Mouse (Mus musculus) midbrain, embryonic 10.5 days (tissue): ENCODE measurements around the gene Steap1. TPM values are rescaled to one million over a fixed set of nuclear protein-coding genes. Genes with fewer than 3 reads are reported as not detected.

Experiments used
- DNase-seq: peaks from one replicate; pipeline ENCODE4 v3.0.0-alpha.2; 2017; ENCODE audit warnings: low spot score
- H3K27ac ChIP-seq: fragments of 300-500 bp; sonication (generic); replicated peaks from 2 replicates; pipeline ENCODE4 v1.5.1; 2016; ENCODE audit warnings: mild to moderate bottlenecking
- H3K27me3 ChIP-seq: fragments of 300-500 bp; sonication (generic); 2 replicates; pipeline ENCODE4 v1.6.1; 2016; ENCODE audit warnings: low read depth, mild to moderate bottlenecking; ENCODE audit not compliant: poor library complexity, severe bottlenecking
- H3K36me3 ChIP-seq: fragments of 300-500 bp; sonication (generic); 2 replicates; pipeline ENCODE4 v1.6.1; 2016; ENCODE audit warnings: mild to moderate bottlenecking, moderate library complexity
- H3K4me1 ChIP-seq: fragments of 300-500 bp; sonication (generic); 2 replicates; pipeline ENCODE4 v1.6.1; 2016
- H3K4me3 ChIP-seq: fragments of 300-500 bp; sonication (generic); 2 replicates; pipeline ENCODE4 v1.5.1; 2016; ENCODE audit warnings: mild to moderate bottlenecking, moderate library complexity
- H3K9me3 ChIP-seq: fragments of 300-500 bp; sonication (generic); replicated peaks from 2 replicates; pipeline ENCODE4 v1.6.1; 2016; ENCODE audit warnings: mild to moderate bottlenecking
- WGBS: fragments of 180-500 bp; shearing (Covaris S2); methylation state at CpG from one replicate; pipeline ENCODE4 v1.1.7; 2016; 5-methylcytosine and 5-hydroxymethylcytosine counted together
- polyA plus RNA-seq: library from polyadenylated mRNA; unstranded; fragments of >200 nt; fragmentation: Nextera tagmentation; extraction: Ambion mirVana; gene quantifications from 2 replicates; pipeline ENCODE4 v1.2.1, GENCODE M21; 2016

Gene Steap1
- 5.0 and 7.8 TPM in 2 replicates for polyA plus RNA-seq

GRCm38 (mm10) chr5:5748866-5749682 lies at the start of gene Steap1:
TSS of gene Steap1 (minus strand) at chr5:5749326.
- Histone ChIP-seq H3K4me1 (0 out of 2 replicates have a peak, but pooled peaks cover 6% of the 10 kb centered on the region), H3K27me3 (peaks cover 12% of the 10 kb centered on the region), H3K9me3 (no peaks in the 10 kb centered on the region), H3K36me3 (no peaks in the 10 kb centered on the region), H3K27ac (peak within 1 kb of the TSS; percentile 80), H3K4me3 (peak within 1 kb of the TSS; percentile 75)
- WGBS = under 1% methylated on average over 75 of the region's 75 CpGs
- DNase-seq = peak; percentile 94

- Histone ChIP-seq H3K4me1 (no peaks in the 10 kb centered on the region), H3K27me3 (no peaks in the 10 kb centered on the region), H3K9me3 (no peaks in the 10 kb centered on the region), H3K4me3 (no peak overlapping the region), H3K36me3 (no peaks in the 10 kb centered on the region), H3K27ac (no peak overlapping the region)
- DNase-seq = no peak
- WGBS = 87% methylated on average over 2 of the region's 2 CpGs
Measured at GRCm38 (mm10) chr5:5787106-5787505, 38.0 kb upstream of the Steap1 start.

GRCm38 (mm10) chr5:5756392-5757019 lies 7.4 kb upstream of the Steap1 start:
- no peak overlapping the region for H3K4me3 ChIP-seq
- H3K27ac ChIP-seq = no peak overlapping the region
- DNase-seq = no peak
- H3K4me1 ChIP-seq = no peaks in the 10 kb centered on the region
- H3K36me3 ChIP-seq = no peaks in the 10 kb centered on the region
- no peaks in the 10 kb centered on the region for H3K9me3 ChIP-seq
- H3K27me3 ChIP-seq = no peaks in the 10 kb centered on the region
- WGBS = 75% methylated on average over 3 of the region's 3 CpGs

- 5% methylated on average over 9 of the region's 9 CpGs for WGBS
- Histone ChIP-seq H3K36me3 (no peaks in the 10 kb centered on the region), H3K27me3 (no peaks in the 10 kb centered on the region; the same call in 1 of the 2 replicates), H3K9me3 (no peaks in the 10 kb centered on the region), H3K4me1 (no peaks in the 10 kb centered on the region), H3K27ac (no peak overlapping the region), H3K4me3 (no peak overlapping the region)
- peak; percentile 64 for DNase-seq
Measured at GRCm38 (mm10) chr5:5755039-5755438, 5.9 kb upstream of the Steap1 start.

- Histone ChIP-seq H3K27ac (no peak overlapping the region), H3K27me3 (peaks cover 12% of the 10 kb centered on the region), H3K9me3 (no peaks in the 10 kb centered on the region), H3K4me1 (0 out of 2 replicates have a peak, but pooled peaks cover 6% of the 10 kb centered on the region), H3K36me3 (no peaks in the 10 kb centered on the region), H3K4me3 (peak overlapping the region; percentile 75)
- DNase-seq = peak; percentile 54
- 2% methylated on average over 13 of the region's 13 CpGs for WGBS
Measured at GRCm38 (mm10) chr5:5749772-5750222, 671 bp upstream of the Steap1 start.

GRCm38 (mm10) chr5:5734445-5734844 lies 14.7 kb downstream of the Steap1 start:
- WGBS = 98% methylated on average over 9 of the region's 9 CpGs
- no peaks in the 10 kb centered on the region for H3K36me3 ChIP-seq
- DNase-seq = no peak

GRCm38 (mm10) chr5:5732858-5733257 lies 16.3 kb downstream of the Steap1 start:
- H3K27me3 ChIP-seq = no peaks in the 10 kb centered on the region
- H3K9me3 ChIP-seq = no peaks in the 10 kb centered on the region
- H3K36me3 ChIP-seq = no peaks in the 10 kb centered on the region
- H3K4me3 ChIP-seq = no peak overlapping the region
- 83% methylated on average over 2 of the region's 2 CpGs for WGBS
- no peaks in the 10 kb centered on the region for H3K4me1 ChIP-seq
- H3K27ac ChIP-seq = no peak overlapping the region
- no peak for DNase-seq

More at GRCm38 (mm10) chr5:5734445-5734844, 14.7 kb downstream of the Steap1 start:
- H3K4me1 ChIP-seq = no peaks in the 10 kb centered on the region
- H3K9me3 ChIP-seq = no peaks in the 10 kb centered on the region
- no peak overlapping the region for H3K27ac ChIP-seq
- no peak overlapping the region for H3K4me3 ChIP-seq
- H3K27me3 ChIP-seq = no peaks in the 10 kb centered on the region

GRCm38 (mm10) chr5:5732208-5732607 lies 16.9 kb downstream of the Steap1 start:
- no peaks in the 10 kb centered on the region for H3K4me1 ChIP-seq
- WGBS = 92% methylated on average over 3 of the region's 3 CpGs
- no peak overlapping the region for H3K4me3 ChIP-seq
- no peaks in the 10 kb centered on the region for H3K27me3 ChIP-seq
- DNase-seq = no peak
- H3K9me3 ChIP-seq = no peaks in the 10 kb centered on the region
- H3K27ac ChIP-seq = no peak overlapping the region
- H3K36me3 ChIP-seq = no peaks in the 10 kb centered on the region

- H3K36me3 ChIP-seq = no peaks in the 10 kb centered on the region
- no peaks in the 10 kb centered on the region for H3K4me1 ChIP-seq
- H3K27ac ChIP-seq = no peak overlapping the region
- DNase-seq = no peak
- H3K9me3 ChIP-seq = no peaks in the 10 kb centered on the region
- 93% methylated on average over 4 of the region's 4 CpGs for WGBS
- H3K27me3 ChIP-seq = no peaks in the 10 kb centered on the region
- no peak overlapping the region for H3K4me3 ChIP-seq
Measured at GRCm38 (mm10) chr5:5729904-5730303, 19.2 kb downstream of the Steap1 start.

GRCm38 (mm10) chr5:5722217-5722616 lies 26.9 kb downstream of the Steap1 start:
- Histone ChIP-seq H3K27ac (no peak overlapping the region), H3K27me3 (no peaks in the 10 kb centered on the region), H3K4me1 (no peaks in the 10 kb centered on the region), H3K4me3 (no peak overlapping the region), H3K9me3 (no peaks in the 10 kb centered on the region), H3K36me3 (no peaks in the 10 kb centered on the region)
- no peak for DNase-seq
- 93% methylated on average over 7 of the region's 7 CpGs for WGBS

- DNase-seq = no peak
- WGBS = 81% methylated on average over 4 of the region's 4 CpGs
- peaks cover 14% of the 10 kb centered on the region for H3K4me1 ChIP-seq
Measured at GRCm38 (mm10) chr5:5711032-5711431, 38.1 kb downstream of the Steap1 start.

GRCm38 (mm10) chr5:5707341-5708278 lies 41.5 kb downstream of the Steap1 start:
- Histone ChIP-seq H3K27me3 (no peaks in the 10 kb centered on the region), H3K36me3 (no peaks in the 10 kb centered on the region), H3K4me3 (no peak overlapping the region), H3K4me1 (peaks cover 14% of the 10 kb centered on the region), H3K27ac (no peak overlapping the region), H3K9me3 (no peaks in the 10 kb centered on the region)
- no peak for DNase-seq
- WGBS = 66% methylated on average over 13 of the region's 13 CpGs

More at GRCm38 (mm10) chr5:5711032-5711431, 38.1 kb downstream of the Steap1 start:
- H3K27ac ChIP-seq = no peak overlapping the region
- no peaks in the 10 kb centered on the region for H3K27me3 ChIP-seq
- H3K36me3 ChIP-seq = no peaks in the 10 kb centered on the region
- H3K4me3 ChIP-seq = no peak overlapping the region
- no peaks in the 10 kb centered on the region for H3K9me3 ChIP-seq
